Mouse (Mus musculus): ENCODE data around the gene Gm20388. TPM values are rescaled to one million over a fixed set of nuclear protein-coding genes. Genes with fewer than 3 reads are reported as not detected.
A peak's percentile ranks its signal among the peaks of the same experiment; 100 is the strongest.

The Gm20388 gene
- polyA plus RNA-seq, 1 experiment from 2014 or later: 12.4 TPM

DNA sequence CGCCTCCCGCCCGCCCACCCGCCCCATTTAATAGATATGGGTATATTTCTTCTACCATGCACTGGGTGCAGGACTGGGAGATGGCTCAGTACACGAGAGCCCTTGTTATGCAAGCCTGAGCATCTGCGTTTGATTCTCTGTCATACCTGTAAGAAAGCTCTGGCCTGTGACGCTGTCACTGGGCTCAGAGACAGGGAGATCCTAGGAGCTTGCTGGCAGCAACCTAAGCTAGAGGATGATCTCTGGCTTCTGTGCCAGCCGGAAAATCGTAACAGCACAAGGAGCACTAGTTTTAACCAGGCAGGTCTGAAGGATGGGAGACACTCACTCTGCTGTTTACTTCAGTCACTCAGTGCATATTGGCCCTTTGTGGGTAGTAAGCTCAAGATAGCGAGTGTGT lies 33.0 kb downstream of the Gm20388 start:
- Histone ChIP-seq H3K4me1 (ENCODE audit: control insufficient read depth, insufficient read depth, low read depth, low read length) (peaks cover 2% of the 10 kb centered on the region), H3K9ac (ENCODE audit: low read depth, low read length) (no peak overlapping the region), H3K4me3 (ENCODE audit: low read length) (no peak overlapping the region), H3K9me3 (ENCODE audit: control insufficient read depth, low read length) (no peaks in the 10 kb centered on the region), H3K4me2 (ENCODE audit: low read length) (no peak overlapping the region), H3K27me3 (replicated peaks; ENCODE audit: control insufficient read depth, insufficient read depth, low read length) (no peaks in the 10 kb centered on the region), H3K36me3 (ENCODE audit: control insufficient read depth, insufficient read depth, low read length) (peaks cover 13% of the 10 kb centered on the region), H3K27ac (ENCODE audit: low read depth, low read length) (no peak overlapping the region)
- ATAC-seq: no peak
- 89% methylated on average over 10 of the region's 10 CpGs for WGBS

DNA sequence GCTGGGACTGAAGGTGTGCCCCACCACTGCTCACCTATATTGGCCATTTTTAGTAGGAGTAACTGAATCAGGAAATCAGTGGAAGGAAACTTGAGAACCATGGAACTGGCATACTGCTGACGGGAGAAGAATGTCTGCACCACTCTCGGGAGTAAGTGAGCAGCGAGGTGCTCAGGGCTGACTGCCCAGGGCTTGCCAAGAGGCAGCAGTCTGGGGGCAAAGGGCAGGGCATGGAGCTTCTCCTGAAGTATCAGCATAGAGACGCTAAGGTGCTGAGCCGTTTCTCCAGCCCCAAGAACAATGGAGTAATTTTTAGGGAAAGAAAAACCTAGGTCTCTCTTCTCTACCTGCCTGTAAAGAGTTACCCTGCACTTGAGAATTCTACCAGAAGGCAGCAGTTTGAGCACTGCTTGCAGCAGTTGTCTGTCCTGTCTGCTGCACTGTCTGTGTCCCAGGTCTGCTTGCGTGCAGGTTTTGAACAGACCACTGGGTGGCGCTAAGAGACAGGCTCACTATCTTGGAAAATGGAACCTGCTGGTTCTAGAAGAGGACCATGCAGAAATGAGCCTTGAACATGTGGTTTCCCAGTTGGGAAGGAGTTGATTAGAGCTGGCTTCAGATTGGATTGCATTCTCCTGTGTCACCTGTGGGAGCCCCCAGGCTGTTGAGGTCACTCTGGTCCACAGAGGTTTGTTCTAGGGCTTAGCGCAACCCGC lies 33.6 kb downstream of the Gm20388 start:
- Histone ChIP-seq H3K36me3 (ENCODE audit: control insufficient read depth, insufficient read depth, low read length) (peaks cover 16% of the 10 kb centered on the region), H3K27me3 (replicated peaks; ENCODE audit: control insufficient read depth, insufficient read depth, low read length) (no peaks in the 10 kb centered on the region), H3K9ac (ENCODE audit: low read depth, low read length) (no peak overlapping the region), H3K27ac (ENCODE audit: low read depth, low read length) (no peak overlapping the region), H3K9me3 (ENCODE audit: control insufficient read depth, low read length) (no peaks in the 10 kb centered on the region), H3K4me3 (ENCODE audit: low read length) (no peak overlapping the region), H3K4me2 (ENCODE audit: low read length) (no peak overlapping the region), H3K4me1 (ENCODE audit: control insufficient read depth, insufficient read depth, low read depth, low read length) (peaks cover 2% of the 10 kb centered on the region)
- peak; percentile 74 for ATAC-seq
- WGBS: 64% methylated on average over 9 of the region's 9 CpGs

GRCm38 (mm10) chr8:119946326-119946865 lies 35.8 kb downstream of the Gm20388 start:
- no peak for ATAC-seq
- WGBS: 80% methylated on average over 8 of the region's 8 CpGs
- Histone ChIP-seq H3K27ac (ENCODE audit: low read depth, low read length) (no peak overlapping the region), H3K4me2 (ENCODE audit: low read length) (no peak overlapping the region), H3K36me3 (ENCODE audit: control insufficient read depth, insufficient read depth, low read length) (peaks cover 29% of the 10 kb centered on the region), H3K4me1 (ENCODE audit: control insufficient read depth, insufficient read depth, low read depth, low read length) (no peaks in the 10 kb centered on the region; the same call in 1 of the 2 replicates), H3K9ac (ENCODE audit: low read depth, low read length) (no peak overlapping the region), H3K4me3 (ENCODE audit: low read length) (no peak overlapping the region), H3K27me3 (replicated peaks; ENCODE audit: control insufficient read depth, insufficient read depth, low read length) (no peaks in the 10 kb centered on the region), H3K9me3 (ENCODE audit: control insufficient read depth, low read length) (no peaks in the 10 kb centered on the region)

DNA sequence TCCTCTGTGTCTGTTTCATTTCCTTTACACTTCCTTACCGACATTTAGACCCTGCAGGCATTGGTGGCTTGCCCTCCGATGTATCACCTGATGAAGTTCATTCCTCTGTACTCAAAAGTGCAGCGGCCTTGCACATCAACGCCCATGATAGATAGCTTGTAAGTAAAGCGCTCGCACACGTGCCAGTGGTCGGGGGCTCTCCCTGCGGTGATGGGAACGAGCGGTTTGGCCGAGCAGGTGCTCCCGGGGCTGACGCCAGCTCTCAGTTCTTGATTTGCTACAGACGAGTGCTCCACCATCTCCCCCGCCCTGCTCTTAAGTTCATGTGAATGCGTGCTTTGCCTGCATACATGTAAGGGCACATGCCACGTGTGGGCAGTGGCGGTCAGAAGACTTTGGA lies 37.0 kb downstream of the Gm20388 start:
- Histone ChIP-seq H3K4me2 (ENCODE audit: low read length) (no peak overlapping the region), H3K27ac (ENCODE audit: low read depth, low read length) (no peak overlapping the region), H3K36me3 (ENCODE audit: control insufficient read depth, insufficient read depth, low read length) (peaks cover 23% of the 10 kb centered on the region), H3K4me1 (ENCODE audit: control insufficient read depth, insufficient read depth, low read depth, low read length) (no peaks in the 10 kb centered on the region; the same call in 1 of the 2 replicates), H3K9ac (ENCODE audit: low read depth, low read length) (no peak overlapping the region), H3K9me3 (ENCODE audit: control insufficient read depth, low read length) (no peaks in the 10 kb centered on the region), H3K4me3 (ENCODE audit: low read length) (no peak overlapping the region), H3K27me3 (replicated peaks; ENCODE audit: control insufficient read depth, insufficient read depth, low read length) (no peaks in the 10 kb centered on the region)
- WGBS: 79% methylated on average over 19 of the region's 19 CpGs
- no peak for ATAC-seq

DNA sequence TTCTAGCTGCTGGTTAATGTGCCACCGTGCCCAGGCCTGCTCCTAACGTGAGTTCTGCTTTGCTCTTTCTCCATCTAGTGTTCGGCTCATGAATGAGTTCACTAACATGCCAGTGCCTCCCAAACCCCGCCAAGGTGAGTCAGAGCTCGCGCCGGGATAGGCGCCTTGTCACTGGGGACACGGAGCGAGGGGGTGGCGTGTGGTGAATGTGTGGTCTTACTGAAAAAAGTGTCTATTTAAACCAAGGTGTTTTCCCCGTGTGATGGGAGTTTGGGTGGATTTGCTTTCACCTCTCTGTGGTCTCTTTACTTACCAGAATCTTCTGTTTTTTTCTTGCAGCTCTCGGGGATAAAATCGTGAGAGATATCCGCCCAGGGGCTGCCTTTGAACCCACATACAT lies 37.7 kb downstream of the Gm20388 start:
- Histone ChIP-seq H3K4me2 (ENCODE audit: low read length) (no peak overlapping the region), H3K36me3 (ENCODE audit: control insufficient read depth, insufficient read depth, low read length) (peaks cover 26% of the 10 kb centered on the region)
- 71% methylated on average over 15 of the region's 15 CpGs for WGBS

DNA sequence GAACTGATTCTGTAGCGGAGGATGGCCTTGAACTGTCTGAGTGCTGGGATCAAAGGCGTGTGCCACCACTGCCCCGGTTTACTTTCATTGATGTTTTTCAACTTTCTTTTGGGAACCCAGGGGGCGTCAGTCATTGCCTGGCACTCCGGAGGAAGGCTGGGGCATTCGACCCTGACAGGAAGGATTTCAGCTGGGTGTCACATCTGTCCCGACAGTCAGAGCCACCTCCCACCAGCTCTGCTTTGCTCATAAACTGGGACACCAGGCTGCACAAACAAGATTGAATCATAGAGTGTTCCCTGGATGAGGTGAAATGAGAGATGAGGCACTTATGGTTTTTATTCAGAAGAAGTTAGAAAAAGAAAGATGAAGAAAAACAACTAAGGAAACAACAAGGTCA lies 41.6 kb downstream of the Gm20388 start:
- Histone ChIP-seq H3K27me3 (replicated peaks; ENCODE audit: control insufficient read depth, insufficient read depth, low read length) (no peaks in the 10 kb centered on the region), H3K4me1 (ENCODE audit: control insufficient read depth, insufficient read depth, low read depth, low read length) (no peaks in the 10 kb centered on the region; the same call in 1 of the 2 replicates), H3K9ac (ENCODE audit: low read depth, low read length) (no peak overlapping the region), H3K27ac (ENCODE audit: low read depth, low read length) (no peak overlapping the region), H3K36me3 (ENCODE audit: control insufficient read depth, insufficient read depth, low read length) (peaks cover 55% of the 10 kb centered on the region), H3K4me2 (ENCODE audit: low read length) (no peak overlapping the region), H3K4me3 (ENCODE audit: low read length) (no peak overlapping the region), H3K9me3 (ENCODE audit: control insufficient read depth, low read length) (no peaks in the 10 kb centered on the region)
- 74% methylated on average over 7 of the region's 7 CpGs for whole genome bisulfite sequencing
- ATAC-seq: no peak

More for the DNA sequence above, 37.7 kb downstream of the Gm20388 start:
- H3K27me3 ChIP-seq (replicated peaks; ENCODE audit: control insufficient read depth, insufficient read depth, low read length): no peaks in the 10 kb centered on the region
- H3K9ac ChIP-seq (ENCODE audit: low read depth, low read length): no peak overlapping the region
- no peak for ATAC-seq
- H3K4me3 ChIP-seq (ENCODE audit: low read length): no peak overlapping the region
- no peak overlapping the region for H3K27ac ChIP-seq (ENCODE audit: low read depth, low read length)
- no peaks in the 10 kb centered on the region; the same call in 1 of the 2 replicates for H3K4me1 ChIP-seq (ENCODE audit: control insufficient read depth, insufficient read depth, low read depth, low read length)
- H3K9me3 ChIP-seq (ENCODE audit: control insufficient read depth, low read length): no peaks in the 10 kb centered on the region

DNA sequence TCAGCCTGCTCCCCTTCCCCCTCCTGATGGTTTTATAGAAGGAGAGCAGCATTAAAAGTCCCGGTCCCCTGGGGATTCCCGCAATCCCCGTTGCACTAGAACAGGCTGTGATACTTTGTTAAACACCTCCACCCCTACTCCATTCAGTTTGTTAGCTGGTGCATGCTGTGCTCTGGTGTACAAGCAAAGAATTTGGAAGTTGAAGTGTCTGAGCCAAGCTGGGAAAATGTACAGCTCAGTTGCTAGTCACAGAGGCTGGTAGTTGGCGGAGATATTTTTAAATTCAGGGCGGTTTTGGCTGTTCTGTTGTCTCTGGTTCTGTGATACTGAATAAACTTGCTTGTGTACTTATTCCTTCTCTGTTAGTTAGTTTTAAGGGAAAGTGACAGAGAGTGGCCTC lies 42.1 kb downstream of the Gm20388 start:
- WGBS: 67% methylated on average over 5 of the region's 5 CpGs
- no peak overlapping the region for H3K4me2 ChIP-seq (ENCODE audit: low read length)
- no peak overlapping the region for H3K27ac ChIP-seq (ENCODE audit: low read depth, low read length)
- no peaks in the 10 kb centered on the region for H3K27me3 ChIP-seq (replicated peaks; ENCODE audit: control insufficient read depth, insufficient read depth, low read length)
- no peak overlapping the region for H3K9ac ChIP-seq (ENCODE audit: low read depth, low read length)
- H3K9me3 ChIP-seq (ENCODE audit: control insufficient read depth, low read length): no peaks in the 10 kb centered on the region
- no peak overlapping the region for H3K4me3 ChIP-seq (ENCODE audit: low read length)
- peaks cover 57% of the 10 kb centered on the region for H3K36me3 ChIP-seq (ENCODE audit: control insufficient read depth, insufficient read depth, low read length)
- no peak for ATAC-seq
- H3K4me1 ChIP-seq (ENCODE audit: control insufficient read depth, insufficient read depth, low read depth, low read length): no peaks in the 10 kb centered on the region; the same call in 1 of the 2 replicates

DNA sequence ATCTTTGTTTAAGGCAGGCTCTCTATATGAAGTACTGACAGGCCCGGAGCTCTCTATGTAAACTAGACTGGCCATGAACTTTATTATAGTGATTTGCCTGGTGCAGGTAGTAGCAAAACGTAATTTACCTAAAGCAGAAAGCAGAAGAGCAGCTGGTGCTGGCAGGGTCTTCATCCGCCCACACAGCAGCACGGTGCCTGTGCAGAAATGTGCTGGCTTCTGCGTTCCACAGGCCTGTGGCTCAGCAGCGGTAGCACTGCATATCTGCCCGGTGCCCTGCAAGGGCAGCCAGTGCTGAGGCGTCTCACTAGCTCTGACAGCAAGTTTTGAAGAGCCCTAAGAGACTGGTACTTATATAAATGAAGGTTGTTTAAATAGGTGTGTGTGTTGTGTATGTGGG lies 44.7 kb downstream of the Gm20388 start:
- no peak for ATAC-seq
- H3K9ac ChIP-seq (ENCODE audit: low read depth, low read length): no peak overlapping the region
- WGBS: 94% methylated on average over 8 of the region's 8 CpGs

GRCm38 (mm10) chr8:119958076-119958475 lies 47.4 kb downstream of the Gm20388 start:
- peaks cover 33% of the 10 kb centered on the region for H3K36me3 ChIP-seq (ENCODE audit: control insufficient read depth, insufficient read depth, low read length)
- no peak overlapping the region for H3K9ac ChIP-seq (ENCODE audit: low read depth, low read length)
- H3K9me3 ChIP-seq (ENCODE audit: control insufficient read depth, low read length): no peaks in the 10 kb centered on the region
- H3K4me1 ChIP-seq (ENCODE audit: control insufficient read depth, insufficient read depth, low read depth, low read length): no peaks in the 10 kb centered on the region
- H3K4me3 ChIP-seq (ENCODE audit: low read length): no peak overlapping the region
- ATAC-seq: no peak
- no peak overlapping the region for H3K4me2 ChIP-seq (ENCODE audit: low read length)
- no peak overlapping the region for H3K27ac ChIP-seq (ENCODE audit: low read depth, low read length)
- no peaks in the 10 kb centered on the region for H3K27me3 ChIP-seq (replicated peaks; ENCODE audit: control insufficient read depth, insufficient read depth, low read length)
- 96% methylated on average over 10 of the region's 10 CpGs for WGBS

More for the DNA sequence above, 44.7 kb downstream of the Gm20388 start:
- H3K4me2 ChIP-seq (ENCODE audit: low read length): no peak overlapping the region
- no peaks in the 10 kb centered on the region for H3K27me3 ChIP-seq (replicated peaks; ENCODE audit: control insufficient read depth, insufficient read depth, low read length)
- H3K4me1 ChIP-seq (ENCODE audit: control insufficient read depth, insufficient read depth, low read depth, low read length): no peaks in the 10 kb centered on the region
- peaks cover 49% of the 10 kb centered on the region for H3K36me3 ChIP-seq (ENCODE audit: control insufficient read depth, insufficient read depth, low read length)
- H3K27ac ChIP-seq (ENCODE audit: low read depth, low read length): no peak overlapping the region
- H3K9me3 ChIP-seq (ENCODE audit: control insufficient read depth, low read length): no peaks in the 10 kb centered on the region
- H3K4me3 ChIP-seq (ENCODE audit: low read length): no peak overlapping the region
